Mouse (Mus musculus) intestine, postnatal 0 days (tissue): ENCODE results near the gene Wnt9b. TPM values are rescaled to one million over a fixed set of nuclear protein-coding genes. Genes with fewer than 3 reads are reported as not detected.

Source experiments
- ATAC-seq: fragments of 200-750 bp; cut with Nextera tagmentation; 2 replicates; pipeline ENCODE4 v1.8.0; 2017; ENCODE audit warnings: mild to moderate bottlenecking, moderate TSS enrichment, moderate library complexity
- H3K27ac ChIP-seq: fragments of 300-500 bp; sonication (generic); 2 replicates; pipeline ENCODE4 v1.5.1; 2014; ENCODE audit warnings: mild to moderate bottlenecking, low read depth, low read length, moderate library complexity
- H3K27me3 ChIP-seq: fragments of 300-500 bp; sonication (generic); replicated peaks from 2 replicates; pipeline ENCODE4 v1.6.1; 2014; ENCODE audit warnings: low read length, mixed read lengths; ENCODE audit not compliant: control insufficient read depth, insufficient read depth
- H3K36me3 ChIP-seq: fragments of 300-500 bp; sonication (generic); 2 replicates; pipeline ENCODE4 v1.6.1; 2014; ENCODE audit warnings: mild to moderate bottlenecking, moderate library complexity; ENCODE audit not compliant: control insufficient read depth, insufficient read depth
- H3K4me1 ChIP-seq: fragments of 300-500 bp; sonication (generic); replicated peaks from 2 replicates; pipeline ENCODE4 v1.6.1; 2014; ENCODE audit warnings: antibody characterized with exemption, low read length, mixed read lengths; ENCODE audit not compliant: control insufficient read depth, insufficient read depth
- H3K4me2 ChIP-seq: fragments of 300-500 bp; sonication (generic); replicated peaks from 2 replicates; pipeline ENCODE4 v1.6.1; 2014; ENCODE audit warnings: low read depth, mild to moderate bottlenecking, moderate library complexity
- H3K4me3 ChIP-seq: fragments of 300-500 bp; sonication (generic); 2 replicates; pipeline ENCODE4 v1.5.1; 2014; ENCODE audit warnings: low read depth, low read length
- H3K9ac ChIP-seq: fragments of 300-500 bp; sonication (generic); 2 replicates; pipeline ENCODE4 v1.6.1; 2014; ENCODE audit warnings: mild to moderate bottlenecking, low read depth, low read length
- H3K9me3 ChIP-seq: fragments of 300-500 bp; sonication (generic); 2 replicates; pipeline ENCODE4 v1.6.1; 2016; ENCODE audit warnings: mixed run types; ENCODE audit not compliant: control insufficient read depth
- CTCF ChIP-seq: sonication (generic); IDR thresholded peaks from 2 replicates; pipeline ENCODE4 v1.5.1; 2016; ENCODE audit warnings: low read depth, mild to moderate bottlenecking, control low read depth, antibody characterized with exemption, moderate library complexity
- WGBS: fragments of 180-500 bp; shearing (Covaris S2); extraction: QIAGEN DNeasy Blood & Tissue Kit; methylation state at CpG from one replicate; pipeline ENCODE4 v1.1.7; 2014; 5-methylcytosine and 5-hydroxymethylcytosine counted together
- polyA plus RNA-seq: library from polyadenylated mRNA; unstranded; fragments of >200 nt; fragmentation: Nextera tagmentation; extraction: Ambion mirVana; gene quantifications from 2 replicates; pipeline ENCODE4 v1.2.1, GENCODE M21; 2015

Gene Wnt9b
- polyA plus RNA-seq, 1 experiment from 2014 or later: 0.09 TPM

GRCm38 (mm10) chr11:103733961-103734360 lies 15.7 kb downstream of the Wnt9b start:
- H3K4me1 ChIP-seq: 0 out of 2 replicates have a peak, but pooled peaks cover 2% of the 10 kb centered on the region
- H3K9ac ChIP-seq: no peak overlapping the region
- no peak for ATAC-seq
- H3K4me3 ChIP-seq: no peak overlapping the region
- TF ChIP-seq CTCF: no peak
- H3K27ac ChIP-seq: no peak overlapping the region
- no peak overlapping the region for H3K4me2 ChIP-seq
- H3K27me3 ChIP-seq: 0 out of 2 replicates have a peak, but pooled peaks cover 3% of the 10 kb centered on the region
- no peaks in the 10 kb centered on the region for H3K9me3 ChIP-seq
- H3K36me3 ChIP-seq: no peaks in the 10 kb centered on the region
- WGBS: 82% methylated on average over 2 of the region's 2 CpGs

GRCm38 (mm10) chr11:103733069-103733468 lies 16.6 kb downstream of the Wnt9b start:
- H3K27me3 ChIP-seq: 0 out of 2 replicates have a peak, but pooled peaks cover 3% of the 10 kb centered on the region
- no peak for TF ChIP-seq CTCF
- H3K4me2 ChIP-seq: no peak overlapping the region
- ATAC-seq: no peak
- 76% methylated on average over 4 of the region's 4 CpGs for WGBS
- 0 out of 2 replicates have a peak, but pooled peaks cover 2% of the 10 kb centered on the region for H3K4me1 ChIP-seq
- H3K4me3 ChIP-seq: no peak overlapping the region
- no peak overlapping the region for H3K9ac ChIP-seq
- no peaks in the 10 kb centered on the region for H3K36me3 ChIP-seq
- no peak overlapping the region for H3K27ac ChIP-seq
- H3K9me3 ChIP-seq: no peaks in the 10 kb centered on the region

- no peak for TF ChIP-seq CTCF
- H3K27me3 ChIP-seq: 0 out of 2 replicates have a peak, but pooled peaks cover 3% of the 10 kb centered on the region
- no peak overlapping the region for H3K27ac ChIP-seq
- H3K4me2 ChIP-seq: no peak overlapping the region
- H3K9ac ChIP-seq: no peak overlapping the region
- H3K9me3 ChIP-seq: no peaks in the 10 kb centered on the region
- 0 out of 2 replicates have a peak, but pooled peaks cover 2% of the 10 kb centered on the region for H3K4me1 ChIP-seq
- no peak overlapping the region for H3K4me3 ChIP-seq
- ATAC-seq: no peak
- 91% methylated on average over 7 of the region's 7 CpGs for WGBS
- H3K36me3 ChIP-seq: no peaks in the 10 kb centered on the region
Measured at GRCm38 (mm10) chr11:103732306-103732705, 17.3 kb downstream of the Wnt9b start.

- Histone ChIP-seq H3K4me1 (0 out of 2 replicates have a peak, but pooled peaks cover 2% of the 10 kb centered on the region), H3K9ac (no peak overlapping the region), H3K36me3 (no peaks in the 10 kb centered on the region), H3K4me2 (no peak overlapping the region), H3K9me3 (no peaks in the 10 kb centered on the region), H3K27me3 (0 out of 2 replicates have a peak, but pooled peaks cover 3% of the 10 kb centered on the region), H3K4me3 (no peak overlapping the region), H3K27ac (no peak overlapping the region)
- TF ChIP-seq CTCF: no peak
- no peak for ATAC-seq
- WGBS: 69% methylated on average over 9 of the region's 9 CpGs
Measured at GRCm38 (mm10) chr11:103731594-103731993, 18.0 kb downstream of the Wnt9b start.

- whole genome bisulfite sequencing: 78% methylated on average over 9 of the region's 9 CpGs
- Histone ChIP-seq H3K4me1 (no peaks in the 10 kb centered on the region), H3K27me3 (0 out of 2 replicates have a peak, but pooled peaks cover 3% of the 10 kb centered on the region), H3K9me3 (no peaks in the 10 kb centered on the region), H3K4me3 (no peak overlapping the region), H3K9ac (no peak overlapping the region), H3K4me2 (no peak overlapping the region), H3K27ac (no peak overlapping the region), H3K36me3 (no peaks in the 10 kb centered on the region)
- ATAC-seq: no peak
- TF ChIP-seq CTCF: no peak
Measured at GRCm38 (mm10) chr11:103729282-103729985, 20.2 kb downstream of the Wnt9b start.

GRCm38 (mm10) chr11:103724331-103724771 lies 25.3 kb downstream of the Wnt9b start:
- Histone ChIP-seq H3K9ac (no peak overlapping the region), H3K27me3 (0 out of 2 replicates have a peak, but pooled peaks cover 2% of the 10 kb centered on the region), H3K4me3 (no peak overlapping the region), H3K4me1 (no peaks in the 10 kb centered on the region), H3K27ac (no peak overlapping the region), H3K36me3 (no peaks in the 10 kb centered on the region), H3K9me3 (no peaks in the 10 kb centered on the region), H3K4me2 (no peak overlapping the region)
- no peak for ATAC-seq
- TF ChIP-seq CTCF: no peak
- 74% methylated on average over 11 of the region's 11 CpGs for WGBS
